Mouse (Mus musculus) midbrain, postnatal 0 days (tissue): ENCODE results near the gene Nod2. TPM values are rescaled to one million over a fixed set of nuclear protein-coding genes. Genes with fewer than 3 reads are reported as not detected.

Experiments used
- ATAC-seq: fragments of 200-750 bp; cut with Nextera tagmentation; 2 replicates; pipeline ENCODE4 v1.8.0; 2017; ENCODE audit warnings: moderate number of reproducible peaks, mild to moderate bottlenecking, moderate TSS enrichment, moderate library complexity; ENCODE audit not compliant: low FRiP score
- DNase-seq: peaks from one replicate; pipeline ENCODE4 v3.0.0-alpha.2; 2015; ENCODE audit warnings: low spot score
- H3K27ac ChIP-seq: fragments of 300-500 bp; sonication (generic); 2 replicates; pipeline ENCODE4 v1.5.1; 2014; ENCODE audit warnings: low read depth, mild to moderate bottlenecking, low read length, mixed read lengths
- H3K27me3 ChIP-seq: fragments of 300-500 bp; sonication (generic); 2 replicates; pipeline ENCODE4 v1.6.1; 2014; ENCODE audit warnings: low read length, control low read depth, mixed read lengths; ENCODE audit not compliant: insufficient read depth
- H3K36me3 ChIP-seq: fragments of 300-500 bp; sonication (generic); 2 replicates; pipeline ENCODE4 v1.6.1; 2014; ENCODE audit warnings: low read length, control low read depth, mixed read lengths; ENCODE audit not compliant: insufficient read depth
- H3K4me1 ChIP-seq: fragments of 300-500 bp; sonication (generic); 2 replicates; pipeline ENCODE4 v1.6.1; 2014; ENCODE audit warnings: mild to moderate bottlenecking, control low read depth, antibody characterized with exemption, low read length, mixed read lengths; ENCODE audit not compliant: insufficient read depth
- H3K4me2 ChIP-seq: fragments of 300-500 bp; sonication (generic); 2 replicates; pipeline ENCODE4 v1.6.1; 2014; ENCODE audit warnings: low read depth, mild to moderate bottlenecking, low read length, mixed read lengths; ENCODE audit not compliant: poor library complexity, severe bottlenecking
- H3K4me3 ChIP-seq: fragments of 300-500 bp; sonication (generic); 2 replicates; pipeline ENCODE4 v1.5.1; 2014; ENCODE audit warnings: low read depth, mild to moderate bottlenecking, low read length, moderate library complexity
- H3K9ac ChIP-seq: fragments of 300-500 bp; sonication (generic); replicated peaks from 2 replicates; pipeline ENCODE4 v1.6.1; 2014; ENCODE audit warnings: mild to moderate bottlenecking, low read length, moderate library complexity, mixed read lengths; ENCODE audit not compliant: poor library complexity, severe bottlenecking
- H3K9me3 ChIP-seq: fragments of 300-500 bp; sonication (generic); 2 replicates; pipeline ENCODE4 v1.6.1; 2016; ENCODE audit warnings: low read length, control low read depth
- CTCF ChIP-seq: IDR thresholded peaks from 2 replicates; pipeline ENCODE4 v1.5.1; 2016; ENCODE audit warnings: antibody characterized with exemption, mild to moderate bottlenecking
- WGBS: fragments of 180-500 bp; shearing (Covaris S2); extraction: QIAGEN DNeasy Blood & Tissue Kit; methylation state at CpG from one replicate; pipeline ENCODE4 v1.1.7; 2014; 5-methylcytosine and 5-hydroxymethylcytosine counted together
- polyA plus RNA-seq: library from polyadenylated mRNA; unstranded; fragments of >200 nt; fragmentation: Nextera tagmentation; extraction: Ambion mirVana; gene quantifications from 2 replicates; pipeline ENCODE4 v1.2.1, GENCODE M21; 2015
- total RNA-seq: library from RNA; depleted of rRNA; stranded (reverse); fragments of >200 nt; gene quantifications from 2 replicates; pipeline ENCODE4 v1.2.3, GENCODE M21; 2014

The Nod2 gene
- total and polyA plus RNA-seq, 2 experiments from 2014 or later: 0.17 to 0.88 TPM

GRCm38 (mm10) chr8:88693376-88693775, 46.3 kb downstream of the Nod2 start:
- Histone ChIP-seq H3K4me2 (no peak overlapping the region), H3K27ac (no peak overlapping the region), H3K36me3 (no peaks in the 10 kb centered on the region), H3K4me3 (no peak overlapping the region), H3K9me3 (no peaks in the 10 kb centered on the region), H3K27me3 (no peaks in the 10 kb centered on the region), H3K9ac (no peak overlapping the region), H3K4me1 (no peaks in the 10 kb centered on the region; the same call in 1 of the 2 replicates)
- WGBS: 89% methylated on average over 4 of the region's 4 CpGs
- no peak for DNase-seq
- no peak for ATAC-seq
- TF ChIP-seq CTCF: no peak

- Histone ChIP-seq H3K4me3 (no peak overlapping the region), H3K36me3 (no peaks in the 10 kb centered on the region), H3K9me3 (no peaks in the 10 kb centered on the region), H3K4me1 (no peaks in the 10 kb centered on the region; the same call in 1 of the 2 replicates), H3K4me2 (no peak overlapping the region), H3K27me3 (no peaks in the 10 kb centered on the region), H3K27ac (no peak overlapping the region), H3K9ac (no peak overlapping the region)
- ATAC-seq: no peak
- TF ChIP-seq CTCF: no peak
- 75% methylated on average over 7 of the region's 7 CpGs for WGBS
- no peak for DNase-seq
Measured at GRCm38 (mm10) chr8:88694291-88694690, 47.2 kb downstream of the Nod2 start.

GRCm38 (mm10) chr8:88696228-88696627, 49.1 kb downstream of the Nod2 start:
- WGBS: 17% methylated on average over 7 of the region's 7 CpGs
- Histone ChIP-seq H3K9me3 (no peaks in the 10 kb centered on the region), H3K36me3 (no peaks in the 10 kb centered on the region), H3K4me2 (peak overlapping the region; percentile 39), H3K27ac (no peak overlapping the region; the same call in 1 of the 2 replicates), H3K4me1 (no peaks in the 10 kb centered on the region; the same call in 1 of the 2 replicates), H3K9ac (no peak overlapping the region), H3K27me3 (no peaks in the 10 kb centered on the region), H3K4me3 (peak overlapping the region; percentile 90)
- no peak for TF ChIP-seq CTCF
- peak; percentile 14; the same call in 1 of the 2 replicates for ATAC-seq
- DNase-seq: no peak

GRCm38 (mm10) chr8:88696721-88697641, 49.9 kb downstream of the Nod2 start, which contains the start of gene Cyld:
TSS of gene Cyld (plus strand) at chr8:88697028.
- Histone ChIP-seq H3K9ac (peak within 1 kb of the TSS; percentile 86), H3K4me2 (peak within 1 kb of the TSS; percentile 80), H3K27me3 (no peaks in the 10 kb centered on the region), H3K4me1 (no peaks in the 10 kb centered on the region; the same call in 1 of the 2 replicates), H3K27ac (peak within 1 kb of the TSS; percentile 77), H3K9me3 (no peaks in the 10 kb centered on the region), H3K4me3 (peak within 1 kb of the TSS; percentile 90), H3K36me3 (no peaks in the 10 kb centered on the region)
- under 1% methylated on average over 63 of the region's 80 CpGs for WGBS
- DNase-seq: peak; percentile 99
- peak; percentile 99 for ATAC-seq
- TF ChIP-seq CTCF: no peak; the same call in 1 of the 2 replicates

GRCm38 (mm10) chr8:88697642-88698031, 50.5 kb downstream of the Nod2 start:
- ATAC-seq: no peak
- TF ChIP-seq CTCF: no peak
- Histone ChIP-seq H3K4me1 (no peaks in the 10 kb centered on the region; the same call in 1 of the 2 replicates), H3K36me3 (no peaks in the 10 kb centered on the region), H3K4me3 (peak overlapping the region; percentile 90), H3K27ac (peak overlapping the region; percentile 77), H3K4me2 (peak overlapping the region; percentile 80), H3K9me3 (no peaks in the 10 kb centered on the region), H3K27me3 (no peaks in the 10 kb centered on the region), H3K9ac (peak overlapping the region; percentile 86)
- DNase-seq: no peak
- 16% methylated on average over 4 of the region's 4 CpGs for WGBS

- DNase-seq (no peak), ATAC-seq (no peak)
- no peak overlapping the region for H3K27ac ChIP-seq
- no peaks in the 10 kb centered on the region; the same call in 1 of the 2 replicates for H3K4me1 ChIP-seq
- no peak for TF ChIP-seq CTCF
- WGBS: 31% methylated on average over 2 of the region's 2 CpGs
- peak overlapping the region; percentile 86 for H3K9ac ChIP-seq
- peak overlapping the region; percentile 90 for H3K4me3 ChIP-seq
- no peaks in the 10 kb centered on the region for H3K36me3 ChIP-seq
- no peaks in the 10 kb centered on the region for H3K9me3 ChIP-seq
- peak overlapping the region; percentile 80 for H3K4me2 ChIP-seq
- H3K27me3 ChIP-seq: no peaks in the 10 kb centered on the region
Measured at GRCm38 (mm10) chr8:88698048-88698447, 50.9 kb downstream of the Nod2 start.
